Mouse (Mus musculus): ENCODE data around the gene Rtn3.
A peak's percentile ranks its signal among the peaks of the same experiment; 100 is the strongest.
"Not testable (repeated sequence)": the region's sequence is repeated elsewhere in the genome, so short reads cannot be mapped to it uniquely, and the experiment has no call there.

Rtn3 gene

GRCm38 (mm10) chr19:7421602-7422591, 61.2 kb downstream of the Rtn3 start:
- peak; percentile 90 for DNase-seq

GRCm38 (mm10) chr19:7420841-7421601, 62.1 kb downstream of the Rtn3 start:
- peak; percentile 21 for DNase-seq

- DNase-seq, result peak; percentile 7
These were observed 63.0 kb downstream of the Rtn3 start for GRCm38 (mm10) chr19:7420108-7420507.

GRCm38 (mm10) chr19:7419134-7419533, 63.9 kb downstream of the Rtn3 start:
- peak; percentile 3 for DNase-seq

GRCm38 (mm10) chr19:7417911-7418849, 64.9 kb downstream of the Rtn3 start:
- DNase-seq, result peak; percentile 87

- peak; percentile 91 for DNase-seq
These were observed 66.0 kb downstream of the Rtn3 start, which contains the start of gene 2700081O15Rik for GRCm38 (mm10) chr19:7416834-7417735. Gene 2700081O15Rik (plus strand): TSS chr19:7417625.

- peak; percentile 5 for DNase-seq
These were observed 66.9 kb downstream of the Rtn3 start for GRCm38 (mm10) chr19:7415916-7416833.

- DNase-seq, result no peak
These were observed 70.7 kb downstream of the Rtn3 start for GRCm38 (mm10) chr19:7412361-7412760.

- DNase-seq, result peak; percentile 8
These were observed 78.4 kb downstream of the Rtn3 start for GRCm38 (mm10) chr19:7404623-7405229.

- DNase-seq, result peak; percentile 3
These were observed 82.4 kb downstream of the Rtn3 start for GRCm38 (mm10) chr19:7400635-7401034.

- DNase-seq, result not testable (repeated sequence)
These were observed 84.2 kb downstream of the Rtn3 start for GRCm38 (mm10) chr19:7398898-7399297.

GRCm38 (mm10) chr19:7396867-7397826, 85.9 kb downstream of the Rtn3 start:
- peak; percentile 40 for DNase-seq

- no peak for DNase-seq
These were observed 94.6 kb downstream of the Rtn3 start for GRCm38 (mm10) chr19:7388488-7388887.

- DNase-seq, result no peak
These were observed 97.0 kb downstream of the Rtn3 start for GRCm38 (mm10) chr19:7386042-7386441.

- peak; percentile 96 for DNase-seq
These were observed 99.9 kb downstream of the Rtn3 start, which contains the start of gene Spindoc for GRCm38 (mm10) chr19:7382903-7383865. Gene Spindoc (minus strand): TSS chr19:7382994.

- DNase-seq, result peak; percentile 81
These were observed 100.7 kb downstream of the Rtn3 start for GRCm38 (mm10) chr19:7382248-7382902.

- DNase-seq, result no peak
These were observed 101.2 kb downstream of the Rtn3 start for GRCm38 (mm10) chr19:7381906-7382247.

All from retina, postnatal 1 day (tissue).